Mouse (Mus musculus) left cerebral cortex, postnatal 10 days (tissue): ENCODE data around the gene Dmrtb1. TPM values are rescaled to one million over a fixed set of nuclear protein-coding genes. Genes with fewer than 3 reads are reported as not detected.

ENCODE experiments used
- DNase-seq, 2 experiments: peaks; one replicate each; pipeline ENCODE4 v3.0.0; 2021 to 2022; ENCODE audit warnings: low spot score in 2 of 2, mixed read lengths in 1 of 2; ENCODE audit errors: extremely low spot score in 1 of 2
- intact Hi-C: fragments of 180-260 bp; cut with DNase I; formaldehyde crosslinking; loops from one replicate; pipeline ENCODE4 v1.15.1; 2025
- total RNA-seq, 2 experiments: library from RNA; stranded (reverse); gene quantifications; 2 replicates each; pipeline ENCODE4 v1.2.3; 2021

Gene Dmrtb1
- 1 to 10 TPM; 7.2 to 8.5 TPM for total RNA-seq

- no peak for DNase-seq
Observed at GRCm38 (mm10) chr4:107684130-107684529, at the start of gene Dmrtb1. Gene Dmrtb1, minus strand, starts transcription at chr4:107684230.

DNA sequence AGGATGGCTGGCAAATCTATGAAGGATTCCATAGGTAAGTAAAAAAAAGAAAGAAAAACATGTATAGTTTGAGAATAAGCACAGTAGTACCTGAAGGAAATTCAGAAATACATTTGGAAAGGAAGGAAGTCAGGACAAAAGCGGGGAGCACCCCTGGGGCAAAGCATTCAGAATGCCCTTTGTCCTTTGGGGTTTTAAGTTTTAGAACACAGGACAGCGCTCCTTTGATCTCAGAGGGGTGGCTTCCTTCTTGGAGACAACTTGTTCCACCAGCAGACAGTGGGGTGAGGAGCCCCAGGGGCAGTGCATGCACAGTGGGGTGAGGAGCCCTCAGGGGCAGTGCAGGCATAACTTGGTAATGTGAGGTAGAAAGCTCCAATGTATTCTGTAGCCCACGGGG lies 49.6 kb upstream of the Dmrtb1 start:
- DNase-seq = peak in 1 of 2 experiments; percentile 65
- intact Hi-C loops = no loop called here

More at GRCm38 (mm10) chr4:107684130-107684529, at the start of gene Dmrtb1:
- intact Hi-C loops = no loop called here

- DNase-seq = no peak
- intact Hi-C loops = no loop called here
Observed at GRCm38 (mm10) chr4:107732624-107733023, 48.6 kb upstream of the Dmrtb1 start.

DNA sequence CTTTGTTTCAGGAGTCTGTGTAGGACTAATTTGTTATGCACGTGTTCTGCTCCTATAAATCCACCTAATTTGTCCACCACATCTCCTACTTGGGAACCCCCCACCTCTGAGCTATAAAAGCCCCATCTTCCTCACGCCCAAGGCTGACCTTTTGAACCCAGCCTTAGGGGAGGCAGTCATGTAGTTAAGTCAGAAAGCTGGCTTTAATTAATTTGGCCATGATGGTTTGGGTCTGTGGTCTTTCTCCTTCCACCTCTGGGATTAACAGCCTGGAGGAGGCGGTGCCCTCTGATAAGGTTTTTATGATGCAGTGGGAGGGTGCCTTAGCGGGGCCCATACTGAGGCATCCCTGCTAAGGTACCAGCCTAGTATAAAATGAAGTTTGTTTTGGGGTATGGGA lies 48.2 kb upstream of the Dmrtb1 start:
- DNase-seq = no peak
- intact Hi-C loops = no loop called here

GRCm38 (mm10) chr4:107731088-107731465 lies 47.0 kb upstream of the Dmrtb1 start:
- no peak for DNase-seq
- intact Hi-C loops = no loop called here

- DNase-seq = no peak
- intact Hi-C loops = no loop called here
Observed at GRCm38 (mm10) chr4:107730391-107731087, 46.5 kb upstream of the Dmrtb1 start.

DNA sequence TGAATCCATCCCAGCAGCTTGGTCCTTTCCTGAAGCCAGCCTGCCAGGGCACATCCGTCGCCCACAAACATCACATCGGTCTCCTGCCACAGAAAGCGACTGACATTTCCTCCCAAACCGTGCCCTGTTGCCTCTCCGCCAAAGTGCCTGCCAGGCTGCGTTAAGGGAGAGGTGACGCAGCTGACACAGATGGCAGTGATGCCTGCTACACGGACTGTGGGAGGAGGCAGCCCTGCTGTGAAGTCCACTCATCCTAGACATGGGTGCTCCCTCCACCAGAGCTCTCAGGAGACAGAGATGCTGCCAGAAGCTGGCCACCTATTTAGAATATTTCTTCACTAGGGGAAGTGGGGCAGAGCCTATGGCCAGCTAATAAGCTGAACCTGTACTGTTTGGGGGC lies 41.4 kb upstream of the Dmrtb1 start:
- no peak for DNase-seq
- intact Hi-C loops = no loop called here

GRCm38 (mm10) chr4:107720043-107720830 lies 36.2 kb upstream of the Dmrtb1 start:
- DNase-seq = no peak
- intact Hi-C loops = no loop called here

DNA sequence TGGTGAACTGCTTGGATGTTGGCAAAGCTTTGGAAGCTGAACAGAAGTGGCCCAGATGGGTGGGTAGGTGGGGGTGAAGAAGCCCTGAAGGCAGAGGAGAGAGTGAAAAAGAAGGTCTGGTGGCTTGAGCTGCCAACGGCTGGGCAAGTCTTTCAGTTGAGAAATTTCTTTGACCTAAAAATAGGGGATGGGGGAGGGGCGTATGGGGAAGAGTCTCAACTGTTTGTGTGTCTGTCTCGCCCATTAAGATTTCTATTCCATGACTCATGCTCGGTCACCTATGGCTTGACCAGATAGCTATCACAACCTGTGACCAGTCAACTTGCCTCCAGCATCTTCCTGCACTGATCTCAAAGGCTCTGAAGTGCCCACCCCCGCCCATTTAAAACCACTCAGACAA lies 35.1 kb upstream of the Dmrtb1 start:
- intact Hi-C loops = no loop called here
- DNase-seq = no peak

DNA sequence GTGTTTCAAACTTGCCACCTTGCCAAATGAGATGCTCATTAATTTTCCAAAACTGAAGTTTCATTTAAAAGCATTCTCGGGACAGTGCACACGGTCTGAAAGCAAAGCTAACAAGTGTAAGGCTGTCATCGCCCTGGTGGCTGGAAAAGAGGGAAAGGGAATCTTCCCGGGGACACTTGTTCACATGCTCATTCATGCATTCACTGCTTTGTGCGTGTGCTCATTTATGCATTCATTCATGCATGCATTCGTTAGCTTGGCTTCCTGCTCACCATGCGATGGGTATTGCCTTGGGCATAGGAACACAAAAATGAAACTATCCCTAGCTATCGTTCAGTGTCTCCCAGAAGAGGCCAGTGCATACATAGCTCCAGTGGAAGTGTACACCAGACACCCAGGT lies 34.7 kb upstream of the Dmrtb1 start:
- no peak for DNase-seq
- intact Hi-C loops = no loop called here

- intact Hi-C loops = no loop called here
- peak in 1 of 2 experiments; percentile 70 for DNase-seq
Observed at GRCm38 (mm10) chr4:107717718-107718313, 33.8 kb upstream of the Dmrtb1 start.

GRCm38 (mm10) chr4:107716754-107717299 lies 32.8 kb upstream of the Dmrtb1 start:
- DNase-seq = no peak

DNA sequence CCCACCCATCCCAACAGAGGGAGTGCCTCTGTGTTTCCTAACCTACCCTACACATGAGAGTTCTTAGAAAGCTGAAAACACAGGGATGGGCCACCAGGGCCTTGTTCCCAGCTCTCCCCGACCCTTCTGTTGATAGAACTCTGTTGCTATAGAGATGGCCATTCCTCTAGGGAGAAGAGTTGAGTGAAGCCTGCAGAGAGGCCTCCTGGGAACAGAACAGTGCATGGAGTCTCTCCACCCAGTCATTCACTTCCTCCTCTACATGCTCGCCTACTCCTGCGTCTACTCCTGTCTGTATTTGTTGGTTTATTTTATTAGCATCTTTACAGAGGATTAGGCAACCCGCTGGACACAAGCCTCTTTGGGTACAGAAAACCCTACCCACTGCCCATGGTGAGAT lies 22.9 kb upstream of the Dmrtb1 start:
- DNase-seq = no peak
- intact Hi-C loops = no loop called here

More at GRCm38 (mm10) chr4:107716754-107717299, 32.8 kb upstream of the Dmrtb1 start:
- intact Hi-C loops = no loop called here

DNA sequence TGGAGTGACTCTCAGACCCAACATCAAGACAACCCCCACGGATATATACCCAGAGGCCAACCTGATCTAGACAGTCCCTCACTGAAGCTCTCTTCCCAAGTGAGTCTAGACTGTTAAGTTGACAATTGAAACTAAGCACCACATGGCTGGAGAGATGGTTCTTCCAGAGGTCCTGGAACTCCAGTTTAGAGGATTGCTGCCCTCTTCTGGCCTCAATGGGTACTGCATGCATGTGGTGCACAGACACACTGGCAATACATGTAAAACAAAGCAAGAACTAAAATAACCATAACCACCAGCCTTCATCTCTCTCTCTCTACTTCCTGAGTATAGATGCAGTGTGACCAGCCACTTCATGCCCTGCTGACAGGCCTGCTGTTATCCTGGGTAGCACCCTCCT lies 20.2 kb upstream of the Dmrtb1 start:
- intact Hi-C loops = no loop called here
- no peak for DNase-seq

DNA sequence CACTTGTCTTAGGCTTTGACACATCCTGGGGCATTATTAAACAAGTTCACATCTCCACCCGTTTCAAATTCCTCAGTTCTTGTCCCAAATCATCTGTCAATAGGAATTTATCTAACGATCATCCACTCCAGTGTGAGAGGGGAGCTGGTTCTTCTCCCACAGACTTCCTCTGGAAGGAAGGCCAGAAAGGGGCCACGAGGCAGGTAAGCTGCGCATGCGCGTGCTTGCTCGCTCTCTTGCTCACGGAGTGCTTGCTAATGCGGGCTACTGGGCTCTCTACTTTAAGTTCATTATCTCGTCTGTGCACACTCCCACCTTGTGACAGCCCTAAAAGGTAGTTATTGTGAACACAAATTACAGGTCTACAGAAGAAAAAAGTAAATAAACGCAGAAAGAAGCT lies 17.6 kb upstream of the Dmrtb1 start:
- intact Hi-C loops = no loop called here
- no peak for DNase-seq

GRCm38 (mm10) chr4:107701116-107701515 lies 17.1 kb upstream of the Dmrtb1 start:
- intact Hi-C loops = no loop called here
- peak; percentile 46 to 75 for DNase-seq

GRCm38 (mm10) chr4:107699271-107699670 lies 15.2 kb upstream of the Dmrtb1 start:
- intact Hi-C loops = no loop called here
- DNase-seq = no peak

GRCm38 (mm10) chr4:107693816-107694215 lies 9.8 kb upstream of the Dmrtb1 start:
- DNase-seq = no peak
- intact Hi-C loops = no loop called here

DNA sequence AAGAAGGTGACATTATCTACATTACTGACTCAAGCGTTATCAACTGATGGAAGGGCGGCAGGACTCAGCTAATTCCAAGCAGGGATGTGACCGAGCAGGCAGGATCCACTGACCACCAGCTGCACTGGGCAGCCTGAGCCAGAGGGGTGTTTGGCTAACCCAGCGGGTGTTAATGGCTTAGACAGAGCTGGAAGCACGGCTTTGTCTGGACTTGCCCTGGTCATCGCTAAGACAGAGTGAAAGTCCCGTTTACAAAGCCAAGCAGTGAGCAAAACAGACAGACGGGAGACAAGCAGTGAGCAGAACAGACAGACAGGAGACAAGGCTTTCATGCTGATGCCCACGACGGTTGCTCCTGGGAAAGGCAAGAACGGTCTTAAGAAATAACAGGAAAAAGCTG lies 4.2 kb upstream of the Dmrtb1 start:
- DNase-seq = no peak
- intact Hi-C loops = no loop called here

- DNase-seq = no peak
- intact Hi-C loops = no loop called here
Observed at GRCm38 (mm10) chr4:107687127-107687526, 3.1 kb upstream of the Dmrtb1 start.
